Mouse (Mus musculus) kidney, embryonic 14.5 days (tissue): ENCODE measurements around the gene Slc35d3. TPM values are rescaled to one million over a fixed set of nuclear protein-coding genes. Genes with fewer than 3 reads are reported as not detected.

ENCODE experiments used
- ATAC-seq: fragments of 200-750 bp; cut with Nextera tagmentation; 2 replicates; pipeline ENCODE4 v1.8.0; 2017; ENCODE audit warnings: moderate number of reproducible peaks, mild to moderate bottlenecking, moderate TSS enrichment, moderate library complexity; ENCODE audit not compliant: low FRiP score, low TSS enrichment
- H3K27ac ChIP-seq: fragments of 300-500 bp; sonication (generic); 2 replicates; pipeline ENCODE4 v1.5.1; 2014; ENCODE audit warnings: low read depth, mild to moderate bottlenecking, low read length, moderate library complexity, mixed read lengths
- H3K27me3 ChIP-seq: fragments of 300-500 bp; sonication (generic); 2 replicates; pipeline ENCODE4 v1.6.1; 2014; ENCODE audit warnings: mild to moderate bottlenecking, low read length; ENCODE audit not compliant: control insufficient read depth, insufficient read depth
- H3K36me3 ChIP-seq: fragments of 300-500 bp; sonication (generic); 2 replicates; pipeline ENCODE4 v1.6.1; 2014; ENCODE audit warnings: low read length, mixed read lengths; ENCODE audit not compliant: control insufficient read depth, insufficient read depth
- H3K4me1 ChIP-seq: fragments of 300-500 bp; sonication (generic); 2 replicates; pipeline ENCODE4 v1.6.1; 2014; ENCODE audit warnings: low read length, mixed read lengths; ENCODE audit not compliant: control insufficient read depth, insufficient read depth
- H3K4me2 ChIP-seq: fragments of 300-500 bp; sonication (generic); replicated peaks from 2 replicates; pipeline ENCODE4 v1.6.1; 2014; ENCODE audit warnings: low read depth, mild to moderate bottlenecking, low read length
- H3K4me3 ChIP-seq: fragments of 300-500 bp; sonication (generic); 2 replicates; pipeline ENCODE4 v1.5.1; 2014; ENCODE audit warnings: mild to moderate bottlenecking, low read length
- H3K9ac ChIP-seq: fragments of 300-500 bp; sonication (generic); 2 replicates; pipeline ENCODE4 v1.6.1; 2014; ENCODE audit warnings: low read depth, mild to moderate bottlenecking, low read length, moderate library complexity
- H3K9me3 ChIP-seq: fragments of 300-500 bp; sonication (generic); 2 replicates; pipeline ENCODE4 v1.6.1; 2016; ENCODE audit warnings: low read length; ENCODE audit not compliant: control insufficient read depth
- WGBS: fragments of 180-500 bp; shearing (Covaris S2); extraction: QIAGEN DNeasy Blood & Tissue Kit; methylation state at CpG from one replicate; pipeline ENCODE4 v1.1.7; 2014; 5-methylcytosine and 5-hydroxymethylcytosine counted together
- polyA plus RNA-seq: library from polyadenylated mRNA; unstranded; fragments of >200 nt; fragmentation: Nextera tagmentation; extraction: Ambion mirVana; gene quantifications from 2 replicates; pipeline ENCODE4 v1.2.1, GENCODE M21; 2014

Gene Slc35d3
- 0.08 and 0.40 TPM in 2 replicates for polyA plus RNA-seq

GRCm38 (mm10) chr10:19850998-19851691, at the start of gene Slc35d3:
TSS of gene Slc35d3 (minus strand) at chr10:19851459.
- peaks cover 50% of the 10 kb centered on the region for H3K27me3 ChIP-seq
- ATAC-seq: peak; percentile 51
- no peaks in the 10 kb centered on the region for H3K9me3 ChIP-seq
- H3K27ac ChIP-seq: no peak within 1 kb of the TSS
- peak within 1 kb of the TSS; percentile 57 for H3K4me3 ChIP-seq
- peak within 1 kb of the TSS; percentile 100 for H3K4me2 ChIP-seq
- H3K9ac ChIP-seq: peak within 1 kb of the TSS; percentile 42
- H3K4me1 ChIP-seq: peaks cover 16% of the 10 kb centered on the region; the same call in 1 of the 2 replicates
- WGBS: 1% methylated on average over 69 of the region's 72 CpGs
- no peaks in the 10 kb centered on the region for H3K36me3 ChIP-seq

GRCm38 (mm10) chr10:19900191-19900590, 48.9 kb upstream of the Slc35d3 start:
- WGBS: 51% methylated on average over 2 of the region's 2 CpGs
- no peak overlapping the region for H3K9ac ChIP-seq
- H3K36me3 ChIP-seq: peaks cover 9% of the 10 kb centered on the region
- no peak overlapping the region for H3K4me3 ChIP-seq
- H3K9me3 ChIP-seq: no peaks in the 10 kb centered on the region
- no peak overlapping the region for H3K4me2 ChIP-seq
- ATAC-seq: no peak
- H3K27ac ChIP-seq: no peak overlapping the region
- no peaks in the 10 kb centered on the region for H3K4me1 ChIP-seq
- H3K27me3 ChIP-seq: no peaks in the 10 kb centered on the region

- H3K36me3 ChIP-seq: peaks cover 9% of the 10 kb centered on the region
- H3K4me3 ChIP-seq: no peak overlapping the region
- no peak for ATAC-seq
- no peaks in the 10 kb centered on the region for H3K27me3 ChIP-seq
- no peak overlapping the region for H3K9ac ChIP-seq
- no peaks in the 10 kb centered on the region for H3K9me3 ChIP-seq
- no peak overlapping the region for H3K27ac ChIP-seq
- H3K4me1 ChIP-seq: no peaks in the 10 kb centered on the region
- WGBS: 18% methylated on average over 4 of the region's 4 CpGs
- no peak overlapping the region for H3K4me2 ChIP-seq
Measured at GRCm38 (mm10) chr10:19893976-19894375, 42.7 kb upstream of the Slc35d3 start.

- Histone ChIP-seq H3K36me3 (peaks cover 6% of the 10 kb centered on the region), H3K9me3 (no peaks in the 10 kb centered on the region), H3K27ac (no peak overlapping the region), H3K4me2 (no peak overlapping the region), H3K4me1 (no peaks in the 10 kb centered on the region), H3K27me3 (no peaks in the 10 kb centered on the region), H3K9ac (no peak overlapping the region), H3K4me3 (no peak overlapping the region)
- ATAC-seq: no peak
- 73% methylated on average over 6 of the region's 6 CpGs for WGBS
Measured at GRCm38 (mm10) chr10:19893146-19893545, 41.9 kb upstream of the Slc35d3 start.

GRCm38 (mm10) chr10:19891686-19892085, 40.4 kb upstream of the Slc35d3 start:
- Histone ChIP-seq H3K4me1 (no peaks in the 10 kb centered on the region), H3K27me3 (no peaks in the 10 kb centered on the region), H3K4me3 (no peak overlapping the region), H3K9ac (no peak overlapping the region), H3K27ac (no peak overlapping the region), H3K9me3 (no peaks in the 10 kb centered on the region), H3K4me2 (no peak overlapping the region), H3K36me3 (peaks cover 6% of the 10 kb centered on the region; the same call in 1 of the 2 replicates)
- WGBS: 72% methylated on average over 3 of the region's 3 CpGs
- ATAC-seq: no peak

DNA sequence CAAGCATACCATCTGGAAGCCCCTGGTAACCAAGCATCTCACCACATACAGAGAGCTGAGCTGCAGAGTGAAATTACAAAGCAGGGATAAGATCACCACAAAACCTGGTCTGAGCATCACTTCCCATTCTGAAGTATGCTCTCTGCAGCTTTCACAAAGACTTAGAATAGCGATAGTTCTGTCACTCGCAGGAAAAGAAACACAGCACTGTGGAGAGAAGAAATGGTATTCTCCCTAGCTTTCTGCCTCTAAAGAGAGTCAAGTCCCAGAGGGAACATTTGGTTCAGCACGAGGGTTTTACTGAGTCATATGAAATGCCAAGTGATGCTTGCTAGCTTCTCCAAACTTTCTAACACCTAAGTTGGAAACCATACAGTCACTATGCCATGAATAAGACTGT, 38.6 kb upstream of the Slc35d3 start:
- H3K9me3 ChIP-seq: no peaks in the 10 kb centered on the region
- H3K36me3 ChIP-seq: peaks cover 5% of the 10 kb centered on the region; the same call in 1 of the 2 replicates
- no peak overlapping the region for H3K4me3 ChIP-seq
- no peak for ATAC-seq
- no peak overlapping the region for H3K27ac ChIP-seq
- H3K4me1 ChIP-seq: no peaks in the 10 kb centered on the region
- WGBS: 82% methylated on average over 3 of the region's 3 CpGs
- H3K9ac ChIP-seq: no peak overlapping the region
- H3K4me2 ChIP-seq: no peak overlapping the region
- no peaks in the 10 kb centered on the region for H3K27me3 ChIP-seq

- Histone ChIP-seq H3K9ac (no peak overlapping the region), H3K9me3 (no peaks in the 10 kb centered on the region), H3K27ac (no peak overlapping the region), H3K4me2 (no peak overlapping the region), H3K4me3 (no peak overlapping the region), H3K36me3 (peaks cover 3% of the 10 kb centered on the region; the same call in 1 of the 2 replicates), H3K27me3 (no peaks in the 10 kb centered on the region), H3K4me1 (no peaks in the 10 kb centered on the region)
- 95% methylated on average over 3 of the region's 3 CpGs for WGBS
- no peak for ATAC-seq
Measured at GRCm38 (mm10) chr10:19886249-19886648, 35.0 kb upstream of the Slc35d3 start.

DNA sequence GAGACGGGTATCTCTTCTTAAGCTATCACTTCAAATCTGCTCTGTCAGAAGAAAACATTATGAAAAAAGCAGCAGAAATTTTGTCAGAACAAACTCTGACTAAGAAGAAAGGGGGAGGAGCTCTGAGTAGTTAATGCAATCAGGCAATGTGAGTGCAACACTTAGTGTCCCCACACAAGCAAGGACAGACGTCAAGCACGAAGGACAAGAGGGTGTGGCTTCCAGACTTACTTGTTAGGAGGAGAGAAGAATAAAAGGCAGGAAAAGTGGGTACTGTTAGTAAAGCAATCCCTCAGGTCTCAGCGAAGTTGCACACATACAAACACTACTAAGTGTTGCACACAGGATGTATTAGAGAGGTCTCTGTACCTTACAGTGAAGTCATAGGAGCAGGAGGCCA, 33.1 kb upstream of the Slc35d3 start:
- no peak overlapping the region for H3K9ac ChIP-seq
- 80% methylated on average over 4 of the region's 4 CpGs for WGBS

GRCm38 (mm10) chr10:19880437-19880836, 29.2 kb upstream of the Slc35d3 start:
- Histone ChIP-seq H3K9me3 (no peaks in the 10 kb centered on the region), H3K9ac (no peak overlapping the region), H3K27me3 (no peaks in the 10 kb centered on the region), H3K4me2 (no peak overlapping the region), H3K36me3 (peaks cover 3% of the 10 kb centered on the region; the same call in 1 of the 2 replicates), H3K4me1 (no peaks in the 10 kb centered on the region), H3K27ac (no peak overlapping the region), H3K4me3 (no peak overlapping the region)
- 70% methylated on average over 3 of the region's 3 CpGs for WGBS
- ATAC-seq: no peak

More for the DNA sequence above, 33.1 kb upstream of the Slc35d3 start:
- no peaks in the 10 kb centered on the region for H3K27me3 ChIP-seq
- no peak overlapping the region for H3K4me3 ChIP-seq
- no peaks in the 10 kb centered on the region for H3K9me3 ChIP-seq
- H3K27ac ChIP-seq: no peak overlapping the region
- H3K4me1 ChIP-seq: no peaks in the 10 kb centered on the region
- H3K36me3 ChIP-seq: peaks cover 3% of the 10 kb centered on the region; the same call in 1 of the 2 replicates
- ATAC-seq: no peak
- no peak overlapping the region for H3K4me2 ChIP-seq
